Mouse (Mus musculus): Measurements from ENCODE around the gene D10Jhu81e. TPM values are rescaled to one million over a fixed set of nuclear protein-coding genes. Genes with fewer than 3 reads are reported as not detected.

D10Jhu81e gene
- 44.8 and 50.6 TPM in 2 replicates for total RNA-seq (2012; rRNA removed)
- polyA plus RNA-seq (2012; ENCODE audit: insufficient read depth in 1 of 2, insufficient read length in 2 of 2, low read depth in 1 of 2, low replicate concordance in 2 of 2, missing spikeins in 1 of 2) = 10 to 100 TPM in 1 of 2 experiments, not detected in 1; 57.4 TPM

DNA sequence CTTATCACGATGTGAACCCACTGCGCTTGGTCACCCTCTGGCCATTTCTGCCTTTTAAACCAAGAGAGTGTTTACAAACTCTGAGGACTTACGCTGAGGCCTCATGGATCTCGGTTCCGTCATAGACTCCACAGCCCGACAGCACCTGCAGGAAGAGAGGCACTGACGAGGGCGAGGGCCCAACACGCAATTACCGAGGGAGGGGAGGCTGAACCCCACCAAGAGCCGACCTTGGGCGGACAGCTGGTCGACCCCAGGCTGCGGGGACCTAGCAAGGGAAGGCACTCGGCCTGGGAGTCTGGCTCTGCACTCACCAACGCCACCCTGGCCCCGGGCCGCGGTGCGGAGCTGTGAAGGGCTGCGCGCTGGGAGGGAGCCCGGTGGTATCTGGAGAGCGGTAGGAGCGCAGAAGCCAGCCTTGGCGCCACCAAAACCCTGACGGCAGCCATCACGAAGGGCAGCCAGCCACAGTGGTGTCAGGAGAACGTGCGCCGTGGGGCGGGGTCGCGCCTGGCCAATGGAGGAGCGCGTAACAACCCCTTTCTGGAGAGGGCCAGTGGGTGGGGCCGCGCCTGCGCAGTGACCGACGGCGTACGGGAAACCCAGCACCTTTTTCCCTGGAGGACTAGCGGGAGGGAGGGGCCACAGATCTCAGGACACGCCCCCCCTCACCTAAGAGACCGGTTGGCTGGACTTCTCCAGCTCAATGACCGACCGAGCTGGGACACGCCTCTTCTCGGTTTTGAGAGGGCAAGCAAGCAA, at the start of gene D10Jhu81e:
TSS of gene D10Jhu81e (minus strand) at position 502 of the 762 bp plus-strand sequence.
- DNase-seq (ENCODE audit: low read depth, low spot score) = peak; percentile 98
- H3K4me1 ChIP-seq (ENCODE audit: control insufficient read depth in 1 of 2, insufficient read depth in 2 of 2, low read length in 2 of 2) = peaks cover 0 to 16% of the 10 kb centered on the region in 2 experiments; a peak in 2 of 4 replicates
- peak within 1 kb of the TSS; percentile 79 to 89 for H3K4me3 ChIP-seq (ENCODE audit: control insufficient read depth in 1 of 2, insufficient read depth in 1 of 2, low read depth in 2 of 2, low read length in 2 of 2)
- peak within 1 kb of the TSS; percentile 48 for H3K27ac ChIP-seq (ENCODE audit: control insufficient read depth, low read depth, low read length)
- TF ChIP-seq MYC (IDR thresholded peaks at IDR 0.05; ENCODE audit: low read depth, low read length) (0 out of 2 replicates have a peak, but pooled peaks have one; percentile 35), POLR2A (IDR thresholded peaks at IDR 0.05; ENCODE audit: control insufficient read depth in 1 of 2, insufficient read depth in 1 of 2, low read depth in 1 of 2, low read length in 2 of 2, poor library complexity in 1 of 2) (peak; percentile 89), SIN3A (IDR thresholded peaks at IDR 0.05; ENCODE audit: low read length) (peak; percentile 66), USF1 (IDR thresholded peaks at IDR 0.05; ENCODE audit: low read depth, low read length) (no peak), ZKSCAN1 (IDR thresholded peaks at IDR 0.05; ENCODE audit: low read depth, low read length) (no peak), POLR2AphosphoS5 (IDR thresholded peaks at IDR 0.05; ENCODE audit: borderline replicate concordance, low read depth, low read length) (no peak), ZNF384 (IDR thresholded peaks at IDR 0.05; ENCODE audit: low read depth, low read length) (no peak), MAX (IDR thresholded peaks at IDR 0.05; ENCODE audit: low read length) (peak; percentile 38), ELF1 (IDR thresholded peaks at IDR 0.05; ENCODE audit: low read depth, low read length) (peak; percentile 40; the same call in 1 of the 2 replicates), ZC3H11A (IDR thresholded peaks at IDR 0.05; ENCODE audit: low read depth, low read length) (no peak), NRF1 (IDR thresholded peaks at IDR 0.05; ENCODE audit: insufficient read depth, low read depth, low read length, poor library complexity, severe bottlenecking) (peak; percentile 100), ZMIZ1 (IDR thresholded peaks at IDR 0.05; ENCODE audit: low read depth, low read length) (peak; percentile 62; the same call in 1 of the 2 replicates), POLR2AphosphoS2 (IDR thresholded peaks at IDR 0.05; ENCODE audit: low read length) (peak; percentile 73), MAZ (IDR thresholded peaks at IDR 0.05; ENCODE audit: low read depth, low read length) (peak; percentile 24; the same call in 1 of the 2 replicates), KAT2A (conservative IDR thresholded peaks at IDR 0.05; ENCODE audit: low read depth, low read length) (no peak), NELFE (IDR thresholded peaks at IDR 0.05; ENCODE audit: low read depth, low read length) (peak; percentile 88), TCF12 (IDR thresholded peaks at IDR 0.05; ENCODE audit: low read depth, low read length) (peak; percentile 63), EP300 (IDR thresholded peaks at IDR 0.05; ENCODE audit: low read depth in 1 of 2, low read length in 2 of 2) (no peak), GATA1 (IDR thresholded peaks at IDR 0.05; ENCODE audit: low read depth, low read length) (no peak), HCFC1 (IDR thresholded peaks at IDR 0.05; ENCODE audit: low read depth, low read length) (peak; percentile 77; the same call in 1 of the 2 replicates), TBP (IDR thresholded peaks at IDR 0.05; ENCODE audit: low read depth, low read length) (peak; percentile 59; the same call in 1 of the 2 replicates), MXI1 (IDR thresholded peaks at IDR 0.05; ENCODE audit: low read depth, low read length) (peak; percentile 89), BHLHE40 (IDR thresholded peaks at IDR 0.05; ENCODE audit: borderline replicate concordance, low read depth, low read length) (no peak)
- H3K79me2 ChIP-seq (ENCODE audit: control insufficient read depth, insufficient read depth, low read length, poor library complexity) = peaks cover 5% of the 10 kb centered on the region; the same call in 1 of the 2 replicates
- no peaks in the 10 kb centered on the region for H3K27me3 ChIP-seq (ENCODE audit: control insufficient read depth in 1 of 2, insufficient read depth in 2 of 2, low read length in 2 of 2)
- H3K36me3 ChIP-seq (ENCODE audit: control insufficient read depth in 1 of 2, insufficient read depth in 2 of 2, low read length in 2 of 2) = peaks cover 0 to 9% of the 10 kb centered on the region in 2 experiments
- H3K9me3 ChIP-seq (replicated peaks; ENCODE audit: insufficient read depth, low read length) = no peaks in the 10 kb centered on the region
- peak within 1 kb of the TSS; percentile 93 for H3K9ac ChIP-seq (ENCODE audit: control insufficient read depth, low read depth, low read length, poor library complexity, severe bottlenecking)
